Mouse (Mus musculus): ENCODE measurements around the gene Unc13b. TPM values are rescaled to one million over a fixed set of nuclear protein-coding genes. Genes with fewer than 3 reads are reported as not detected.
A peak's percentile ranks its signal among the peaks of the same experiment; 100 is the strongest.

Unc13b gene
- total RNA-seq, 2 experiments from 2014 or later, result 2.9 to 3.0 TPM

DNA sequence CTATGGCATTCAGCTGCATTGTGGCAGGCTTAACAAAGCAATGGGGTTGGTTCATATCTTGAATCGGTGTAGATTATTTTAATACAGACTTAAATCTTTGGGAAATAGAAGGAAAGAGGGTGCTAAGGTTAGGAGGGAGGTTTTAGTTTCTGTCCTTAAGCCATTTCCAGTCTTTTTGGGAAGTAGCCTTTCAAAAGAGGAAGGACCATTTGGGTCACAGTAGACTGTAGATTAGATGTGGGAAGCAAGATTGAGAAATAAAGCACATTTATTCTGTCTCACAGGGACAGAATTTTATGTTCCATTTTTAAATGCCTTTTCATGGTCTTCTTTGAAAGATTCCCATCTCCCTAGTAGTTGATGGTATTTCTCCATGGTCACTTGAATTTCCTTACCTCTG is 159.2 kb downstream of the Unc13b start:
- no peak for DNase-seq

DNA sequence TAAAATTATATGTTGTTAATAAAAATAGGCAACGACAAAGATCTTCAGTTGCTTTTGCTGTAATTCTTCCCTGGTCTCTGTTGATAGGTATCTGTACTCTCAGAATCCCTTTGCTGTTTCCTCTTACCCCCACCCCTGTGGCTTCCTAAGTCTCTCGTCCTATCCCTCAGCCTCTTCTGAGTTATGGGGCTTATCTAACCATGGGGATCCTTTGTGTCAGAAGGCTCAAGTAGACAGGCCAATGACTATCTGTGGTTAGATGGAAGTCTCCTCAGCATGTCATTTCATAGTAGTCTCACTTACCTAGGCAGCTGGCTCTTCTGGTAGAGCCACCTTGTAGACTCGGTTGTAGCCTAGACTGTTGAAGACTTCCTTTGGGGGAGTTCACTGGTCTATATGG is 173.1 kb downstream of the Unc13b start:
- DNase-seq, result no peak

DNA sequence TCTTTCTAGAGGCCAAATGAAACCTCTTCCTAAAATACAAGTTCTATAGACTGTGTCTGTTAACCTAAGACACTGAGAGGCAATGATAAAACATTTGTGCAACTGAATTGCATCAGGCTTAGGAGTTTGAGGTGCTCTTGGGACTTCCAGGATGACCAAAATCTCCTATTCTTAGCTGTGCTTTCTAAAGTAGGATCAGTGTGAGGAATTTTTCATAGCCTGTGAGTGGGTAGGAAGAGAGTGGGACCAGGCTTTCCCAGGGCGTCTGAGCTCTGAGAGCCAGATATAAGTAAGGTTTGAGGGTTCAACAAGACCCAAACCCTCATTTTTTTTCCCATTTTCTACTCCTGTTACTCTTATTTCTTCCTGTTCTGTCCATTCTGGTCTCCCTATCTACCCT is 174.2 kb downstream of the Unc13b start:
- DNase-seq, result no peak

DNA sequence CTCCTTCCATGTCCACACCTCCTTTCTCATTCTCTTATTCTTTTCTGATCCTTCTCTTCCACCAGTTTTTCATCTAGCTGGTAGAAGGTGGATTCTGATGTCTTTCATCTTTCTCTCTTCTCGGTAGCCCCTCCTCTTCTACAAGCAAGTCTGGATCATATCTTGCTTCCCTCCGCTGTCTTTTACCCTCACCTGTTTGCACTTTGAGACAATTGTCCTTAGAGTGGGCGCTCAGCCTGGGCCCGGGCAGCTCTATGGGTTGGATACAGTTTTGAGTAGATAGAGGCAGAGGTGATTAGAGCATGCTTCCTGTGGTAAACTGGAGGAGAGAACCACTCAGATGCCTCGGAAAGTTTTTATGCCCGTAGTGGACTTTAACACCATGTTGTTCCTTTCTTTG is 174.7 kb downstream of the Unc13b start:
- DNase-seq, result no peak

DNA sequence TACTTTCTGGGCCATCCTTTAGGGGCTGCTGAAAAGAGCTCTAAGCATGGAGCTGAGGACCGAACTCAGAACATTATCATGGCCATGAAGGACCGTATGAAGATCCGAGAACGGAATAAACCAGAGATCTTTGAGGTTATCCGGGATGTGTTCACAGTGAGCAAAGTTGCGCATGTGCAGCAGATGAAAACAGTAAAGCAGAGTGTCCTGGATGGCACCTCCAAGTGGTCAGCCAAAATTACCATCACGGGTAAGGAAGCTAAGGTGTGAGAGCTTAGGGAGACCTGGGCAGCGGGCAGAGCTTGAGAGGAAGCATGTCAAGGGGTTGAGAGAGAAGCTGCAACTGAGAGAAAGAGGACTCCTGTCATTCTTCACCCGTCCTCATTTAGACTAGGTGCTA is 178.1 kb downstream of the Unc13b start:
- no peak for DNase-seq

DNA sequence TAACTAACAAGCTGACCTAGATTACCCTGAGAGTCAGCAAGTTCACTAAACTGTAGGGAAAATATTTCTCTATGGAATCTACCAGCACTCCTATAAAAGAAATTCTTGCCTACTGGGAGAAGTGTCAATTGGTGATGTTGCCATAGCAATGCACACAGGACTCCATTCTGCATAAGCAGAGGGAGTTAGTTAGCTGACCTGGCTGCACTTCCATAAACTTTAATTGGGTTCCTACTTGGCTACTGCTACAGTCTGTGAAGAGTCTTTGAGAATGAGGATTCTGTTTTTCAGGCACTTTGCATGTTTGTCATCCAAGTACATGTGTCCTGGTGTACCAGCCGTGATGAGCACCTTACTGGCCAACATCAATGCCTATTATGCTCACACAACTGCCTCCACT is 182.0 kb downstream of the Unc13b start:
- no peak for DNase-seq

DNA sequence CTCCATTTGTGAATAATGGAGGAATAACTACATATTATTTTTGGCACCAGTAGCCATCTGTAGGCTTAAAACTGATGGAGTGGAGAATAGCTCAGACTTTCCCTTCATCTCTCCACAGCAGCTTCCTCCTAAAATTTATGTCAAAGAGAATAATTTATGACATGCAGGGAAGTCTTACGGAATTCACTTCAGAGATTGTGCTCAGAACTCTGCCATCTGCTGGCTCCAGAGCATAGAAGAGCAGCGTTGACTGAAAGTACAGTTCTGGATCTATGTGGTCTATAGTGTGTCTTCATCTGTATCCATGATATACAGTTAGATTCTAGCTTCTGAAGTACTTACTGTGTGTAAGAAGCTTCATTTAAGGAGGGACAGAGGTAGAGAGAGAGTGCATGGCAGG is 185.3 kb downstream of the Unc13b start:
- no peak for DNase-seq

DNA sequence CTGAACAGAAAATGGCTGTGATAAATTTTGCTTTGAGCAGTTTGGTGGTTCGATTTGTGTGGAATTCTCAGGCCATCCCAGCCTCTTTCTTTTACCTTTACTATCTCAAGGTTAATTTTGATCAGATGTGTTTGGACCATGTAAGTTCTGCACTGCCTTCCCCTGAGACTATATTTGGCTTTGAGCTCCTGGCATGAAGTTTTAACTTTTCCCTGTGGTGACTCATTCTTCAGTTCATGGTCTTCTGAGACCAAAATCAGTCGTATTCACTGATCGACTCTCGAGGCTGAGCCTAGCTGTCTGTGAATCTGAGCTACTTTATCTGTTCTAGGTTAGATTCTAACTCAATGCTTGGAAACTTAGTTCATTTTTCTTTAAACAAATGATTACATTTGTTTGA is 187.0 kb downstream of the Unc13b start:
- DNase-seq, result no peak

DNA sequence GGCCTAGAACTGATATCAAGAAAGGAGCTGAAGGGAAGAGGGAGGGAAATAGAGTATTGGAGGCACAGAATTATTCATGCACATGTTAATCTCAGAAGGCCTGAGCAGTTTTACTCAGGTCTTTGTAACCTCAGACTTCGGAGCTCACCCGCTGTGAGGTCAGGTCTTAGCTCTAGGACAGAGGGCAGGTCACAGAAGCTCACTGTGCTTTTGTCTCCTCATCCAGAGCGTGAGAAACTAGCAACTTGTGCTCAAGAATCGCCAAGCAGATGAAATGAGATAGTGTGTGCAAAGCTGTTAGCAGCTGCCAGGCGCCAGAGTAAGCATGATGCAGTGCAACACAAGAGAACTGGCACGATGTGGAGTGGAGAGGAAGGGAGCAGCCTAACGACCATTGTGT is 189.3 kb downstream of the Unc13b start:
- DNase-seq, result no peak

DNA sequence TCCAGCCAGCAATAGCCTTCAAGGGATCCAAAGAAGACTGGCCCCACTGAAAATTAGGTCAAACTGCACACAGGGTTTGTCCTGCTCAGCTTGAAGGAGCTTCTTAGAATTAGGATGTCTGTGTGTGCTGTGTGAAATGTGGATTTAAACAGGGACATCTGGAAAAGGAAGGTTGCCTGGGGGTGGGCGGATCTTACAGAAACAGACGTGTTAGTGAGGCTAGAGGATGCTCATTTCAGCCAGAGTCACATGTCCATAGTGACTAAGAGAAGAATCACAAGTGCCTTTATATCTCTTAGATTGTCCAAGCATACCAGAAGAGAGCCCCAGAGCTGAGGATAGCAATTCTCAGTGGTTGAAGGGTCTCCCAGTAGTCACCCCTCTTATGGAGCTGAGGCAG is 190.2 kb downstream of the Unc13b start:
- DNase-seq, result no peak

DNA sequence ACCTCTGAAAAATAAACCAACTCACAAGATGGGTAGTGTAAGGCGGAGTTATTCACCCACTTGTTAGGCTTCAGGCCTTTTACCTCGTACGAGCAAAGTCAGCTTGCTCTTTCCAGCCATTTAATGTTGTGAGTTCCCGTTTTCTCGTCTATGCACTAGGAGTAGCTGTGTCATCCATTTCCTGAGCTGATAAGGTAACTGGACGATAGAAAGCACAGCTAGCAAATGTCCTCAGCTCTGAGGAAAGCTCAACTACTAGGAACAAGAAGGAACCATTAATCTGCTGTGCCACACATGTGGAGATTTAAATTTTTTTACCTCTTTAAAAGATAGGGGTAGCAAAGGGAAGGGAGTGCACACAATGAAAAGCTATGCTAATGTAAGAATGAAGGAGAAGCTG is 192.5 kb downstream of the Unc13b start:
- no peak for DNase-seq

DNA sequence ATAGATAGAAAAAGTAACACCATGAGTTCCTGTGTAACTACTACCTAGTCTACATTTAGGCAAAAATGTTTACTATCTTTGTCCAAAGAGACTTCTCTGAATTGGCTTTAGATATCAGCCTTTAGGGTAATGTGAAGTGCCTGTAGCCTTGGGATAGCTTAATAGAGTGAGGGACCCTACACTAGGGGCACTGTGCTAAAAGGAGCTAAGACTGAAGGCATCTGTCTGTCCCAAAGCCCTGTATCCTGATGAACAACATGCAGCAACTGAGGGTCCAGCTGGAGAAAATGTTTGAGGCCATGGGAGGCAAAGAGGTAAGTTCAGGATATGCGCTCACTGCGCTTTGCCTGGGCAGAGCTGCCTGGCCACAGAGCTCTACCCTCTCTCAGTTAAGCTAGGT is 198.3 kb downstream of the Unc13b start:
- DNase-seq, result no peak

DNA sequence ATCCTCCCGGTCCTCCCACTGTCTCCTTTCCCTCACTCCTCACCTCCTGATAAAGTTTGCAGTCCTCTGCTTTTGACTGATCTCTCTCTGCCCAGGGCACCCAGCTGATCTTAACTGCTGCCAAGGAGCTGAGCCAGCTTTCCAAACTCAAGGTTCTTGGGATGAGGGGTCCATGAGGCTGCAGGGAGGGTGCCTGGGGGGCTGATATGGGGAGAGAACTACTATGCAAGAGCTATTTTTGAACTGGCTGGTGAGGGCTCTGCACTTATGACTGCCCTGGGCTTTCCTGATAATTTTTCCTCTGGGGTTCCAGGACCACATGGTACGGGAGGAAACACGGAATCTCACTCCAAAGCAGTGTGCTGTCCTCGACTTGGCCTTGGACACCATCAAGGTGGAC is 199.8 kb downstream of the Unc13b start:
- DNase-seq, result no peak

DNA sequence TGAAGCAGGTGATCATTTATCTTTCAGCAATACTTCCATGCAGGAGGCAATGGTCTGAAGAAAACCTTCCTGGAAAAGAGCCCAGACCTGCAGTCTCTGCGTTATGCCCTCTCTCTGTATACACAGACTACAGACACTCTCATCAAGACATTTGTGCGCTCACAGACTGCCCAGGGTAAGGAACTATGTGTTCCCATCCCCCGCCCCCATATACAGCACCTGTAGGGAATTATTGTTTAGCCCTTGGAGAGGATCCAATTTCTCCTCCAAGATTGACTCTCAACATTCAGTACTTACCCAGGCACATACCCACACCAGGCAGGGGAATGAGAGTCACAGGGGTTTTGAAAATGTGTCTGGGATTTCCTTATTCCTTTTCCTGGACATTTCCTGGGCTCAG is 200.7 kb downstream of the Unc13b start:
- DNase-seq, result no peak

DNA sequence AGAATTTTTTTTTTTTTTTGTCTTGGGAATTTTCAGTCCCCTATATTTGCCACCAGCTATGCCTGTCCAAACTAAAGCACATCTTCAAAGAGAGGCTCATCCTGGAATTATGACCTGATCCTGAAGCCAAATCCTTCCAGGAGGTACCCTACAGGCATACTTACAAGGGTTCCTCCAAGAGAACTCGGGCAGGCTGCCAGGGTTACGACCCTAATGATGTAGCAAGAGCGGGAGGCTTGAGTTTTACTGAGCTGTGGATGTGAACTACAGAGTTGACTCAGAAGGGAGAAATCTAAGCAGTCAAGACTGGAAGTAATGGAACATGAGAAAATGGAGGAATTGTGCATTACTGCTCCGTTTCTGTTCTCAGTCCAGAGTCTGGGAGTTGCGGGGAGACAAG is 201.3 kb downstream of the Unc13b start:
- no peak for DNase-seq

DNA sequence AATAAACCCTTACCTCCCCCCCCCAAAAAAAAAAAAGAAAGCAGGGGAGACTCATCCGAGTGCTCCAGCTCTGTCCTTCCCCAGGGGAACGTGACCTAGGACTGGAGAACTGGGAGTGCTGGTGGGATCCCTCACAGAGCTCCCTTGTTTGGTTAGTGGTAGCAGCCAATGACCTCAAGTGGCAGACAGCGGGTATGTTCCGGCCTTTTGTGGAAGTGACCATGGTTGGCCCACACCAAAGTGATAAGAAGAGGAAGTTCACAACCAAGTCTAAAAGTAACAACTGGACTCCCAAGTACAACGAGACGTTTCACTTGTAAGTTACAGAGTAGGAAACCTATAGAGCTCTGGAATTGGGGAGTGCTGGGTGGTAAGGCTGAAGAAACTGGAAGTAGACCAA is 204.1 kb downstream of the Unc13b start:
- DNase-seq, result no peak

DNA sequence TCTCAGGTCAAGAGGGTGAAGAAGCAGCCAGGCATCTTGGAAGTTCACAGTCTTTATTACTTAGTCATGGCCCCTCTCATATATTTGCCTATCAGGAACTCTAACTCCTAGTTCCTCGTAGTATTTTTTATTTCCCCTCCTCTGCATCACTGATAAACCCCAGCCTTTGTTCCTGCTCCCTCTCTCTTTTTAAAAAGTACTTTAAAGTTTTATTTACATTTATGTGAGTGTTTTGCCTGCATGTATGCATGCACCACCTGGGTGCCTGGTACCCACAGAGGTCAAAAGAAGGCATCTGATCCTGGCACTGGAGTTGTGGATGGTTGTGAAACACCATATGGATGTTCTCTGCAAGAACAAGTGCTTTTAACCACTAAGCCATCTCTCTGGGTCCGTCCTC is 207.4 kb downstream of the Unc13b start:
- no peak for DNase-seq

DNA sequence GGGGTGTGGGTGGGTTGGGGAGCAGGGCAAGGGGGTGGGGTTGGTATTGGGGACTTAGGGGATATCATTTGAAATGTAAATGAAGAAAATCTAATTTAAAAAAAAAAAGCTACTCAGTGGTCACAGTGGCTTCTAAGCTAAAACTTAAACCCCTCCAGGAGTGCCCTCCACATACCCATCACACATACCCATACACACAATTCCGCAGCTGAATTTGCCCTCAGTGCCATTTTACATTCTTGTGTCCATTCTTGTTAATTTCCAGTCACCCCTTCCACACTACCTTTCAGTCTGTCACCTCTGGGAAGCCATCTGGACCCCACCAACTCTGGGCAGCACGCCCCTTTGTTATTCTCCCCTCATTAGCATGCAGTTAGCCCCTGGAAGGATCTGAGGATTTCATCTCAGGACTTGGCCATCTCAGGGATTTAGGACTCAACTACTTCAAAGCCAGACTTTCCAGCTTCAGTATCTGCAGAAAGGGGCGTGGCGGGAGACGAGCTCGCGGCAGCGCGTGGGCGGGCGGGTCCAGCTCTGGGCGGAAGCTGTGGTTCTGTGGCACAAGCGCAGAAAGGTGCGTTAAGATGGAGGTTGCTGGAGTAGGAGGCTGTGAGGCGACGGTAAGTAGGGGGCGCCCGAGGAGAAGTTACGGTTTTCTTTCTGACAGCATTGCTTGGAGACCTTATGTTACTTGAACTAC is 208.0 kb downstream of the Unc13b start, which contains the start of gene Atp8b5:
Gene Atp8b5 (plus strand): TSS at position 537 of the 700 bp plus-strand sequence.
- DNase-seq, result peak; percentile 64

DNA sequence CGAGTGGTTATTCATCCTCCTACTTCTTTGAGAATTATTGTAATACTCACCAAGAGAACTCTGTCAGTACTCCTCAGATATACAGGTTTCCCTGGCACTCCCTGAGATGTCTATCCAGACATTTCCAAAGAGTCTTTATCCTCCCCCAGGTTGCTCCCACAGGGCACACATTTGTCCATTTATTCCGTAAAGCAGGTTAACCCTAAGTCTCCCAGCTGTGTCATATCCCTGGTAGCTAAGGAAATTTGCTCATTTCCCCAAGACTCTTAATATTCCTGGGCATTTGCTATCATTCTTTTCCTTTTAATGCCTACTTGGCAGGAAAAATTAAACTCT is 208.5 kb downstream of the Unc13b start:
- no peak for DNase-seq

DNA sequence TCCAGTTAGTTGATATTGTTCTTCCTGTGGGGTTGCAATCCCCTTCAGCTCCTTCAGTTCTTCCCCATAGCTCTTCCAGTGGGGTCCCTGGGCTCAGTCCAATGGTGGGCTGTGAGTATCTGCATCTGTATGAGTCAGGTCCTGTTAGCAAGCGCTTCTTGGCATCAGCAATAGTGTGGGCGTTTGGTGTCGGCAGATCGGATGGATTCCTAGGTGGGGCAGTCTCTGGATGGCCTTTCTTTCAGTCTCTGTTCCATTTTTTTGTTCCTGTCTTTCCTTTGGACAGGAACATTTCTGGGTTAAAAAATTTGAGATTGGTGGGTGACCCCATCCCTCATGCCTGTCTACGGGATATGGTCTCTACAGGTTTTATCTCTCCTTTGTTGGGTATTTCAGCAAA is 226.7 kb downstream of the Unc13b start:
- no peak for DNase-seq

DNA sequence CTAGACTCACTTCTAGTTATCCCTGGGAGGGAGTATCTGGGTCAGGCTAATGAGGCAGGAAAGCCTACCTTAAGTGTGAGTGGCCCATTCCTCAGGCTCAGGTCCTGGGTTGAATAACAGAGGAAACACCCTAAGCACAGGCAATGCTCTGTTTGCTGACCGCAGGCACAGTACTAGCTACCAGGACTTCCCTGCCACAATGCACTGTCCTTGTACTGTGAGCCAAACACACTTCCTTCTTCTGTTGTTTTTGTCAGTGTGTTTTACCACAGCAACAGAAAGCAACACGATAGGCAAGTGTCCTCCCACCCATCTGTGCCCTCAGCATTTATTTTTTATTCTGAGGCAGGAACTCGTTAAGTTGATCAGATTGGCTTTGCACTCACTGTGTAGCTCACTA is 228.6 kb downstream of the Unc13b start:
- DNase-seq, result no peak

DNA sequence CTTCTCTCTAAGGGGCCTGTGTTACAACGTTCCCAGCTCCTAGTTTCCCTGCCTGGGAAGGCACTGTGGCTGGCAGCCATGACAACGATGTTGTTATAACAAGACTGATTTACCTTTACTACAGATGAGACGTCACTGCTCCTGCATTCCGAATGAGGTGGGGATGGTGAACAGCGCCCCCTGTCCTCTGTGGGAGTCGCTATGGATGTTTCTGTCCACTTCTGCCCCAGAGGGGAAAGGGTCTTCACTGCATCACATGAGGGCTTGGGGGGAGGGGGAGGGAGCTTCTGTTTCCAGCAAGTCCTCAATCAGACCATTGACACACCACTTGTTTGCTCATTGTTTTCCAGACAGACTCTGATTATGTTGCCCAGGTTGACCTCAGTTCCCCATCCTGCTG is 235.2 kb downstream of the Unc13b start:
- no peak for DNase-seq

DNA sequence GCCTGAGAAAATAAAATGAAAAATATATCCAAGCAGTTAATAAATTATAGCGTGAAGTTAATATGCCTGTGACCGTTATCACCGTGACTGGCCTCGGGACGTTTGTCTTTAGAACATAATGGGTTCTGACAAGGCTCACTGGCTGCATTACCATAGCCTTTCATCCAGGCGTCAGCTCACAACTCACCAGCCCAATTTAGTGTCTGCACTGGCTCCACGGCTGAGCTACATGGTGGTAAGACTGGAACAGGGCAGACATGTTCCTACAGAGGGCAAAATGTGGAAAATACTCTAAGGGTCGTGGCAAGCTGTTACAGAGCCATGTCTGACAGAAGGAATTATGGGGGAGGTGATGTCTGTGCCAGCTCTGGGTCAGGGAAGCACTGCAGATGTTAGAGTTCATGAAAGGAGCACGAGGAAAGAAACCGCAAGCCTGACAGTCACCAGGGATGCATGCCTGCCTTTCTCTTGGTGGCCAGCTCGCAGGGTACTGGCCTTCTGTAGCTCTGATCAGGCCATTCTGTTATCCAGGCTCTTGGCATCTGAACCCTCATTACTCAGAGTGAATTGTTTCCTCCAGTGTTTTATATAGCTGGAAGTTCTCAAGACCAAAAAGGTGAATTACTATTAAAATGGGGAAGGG is 251.1 kb downstream of the Unc13b start:
- DNase-seq, result no peak

Data from gastrocnemius, postnatal 25 days (tissue).